ENCODE assay signal across 26 mouse cellular contexts in the genomic region with DNA sequence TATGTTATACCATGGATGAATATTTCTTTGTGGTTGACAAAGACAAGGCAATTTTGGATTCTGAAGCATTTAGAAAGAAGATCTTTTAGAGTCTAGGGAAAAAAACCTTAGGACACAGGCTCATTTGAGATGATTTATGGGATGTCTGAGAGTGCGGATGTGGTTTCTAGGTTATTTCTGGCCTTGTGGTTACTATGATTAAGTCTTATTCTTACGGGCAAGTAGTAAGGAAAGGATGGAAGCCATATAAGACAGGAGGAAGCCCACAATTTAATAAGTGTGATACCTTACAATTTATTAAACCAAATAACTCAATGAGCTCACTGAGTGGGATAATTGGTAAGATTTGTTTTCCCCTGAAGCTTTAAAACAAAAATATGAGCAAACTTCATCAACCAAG. TPM values are rescaled to one million over a fixed set of nuclear protein-coding genes. Genes with fewer than 3 reads are reported as not detected.
A peak's percentile ranks its signal among the peaks of the same experiment; 100 is the strongest.
DNase-seq lines count a peak whose midpoint lies in the region; ATAC-seq and TF ChIP-seq lines count a peak whose summit lies in the region.
"Had no signal": no experiment of that assay in that cellular context is flagged by ENCODE, and none has a peak within 500 bp of the region (broad histone marks: within the 10 kb centered on the region; RNA-seq: fewer than 3 reads in every experiment).

No protein-coding gene starts in this region.

- H3K4me2 ChIP-seq in midbrain, embryonic 11.5 days: no peak overlapping the region
- peak overlapping the region; percentile 51 for H3K4me2 ChIP-seq in myocyte (ENCODE audit: low read depth)
- no peak overlapping the region for H3K4me2 ChIP-seq in intestine, postnatal 0 days (replicated peaks; ENCODE audit: low read depth)
- H3K4me2 ChIP-seq: forebrain, embryonic 13.5 days; heart, embryonic 11.5 days; hindbrain, embryonic 13.5 days; intestine, embryonic 15.5 days had no signal

- no peak overlapping the region for H3K9ac ChIP-seq in midbrain, embryonic 11.5 days (ENCODE audit: low read length)
- no peak overlapping the region for H3K9ac ChIP-seq in intestine, postnatal 0 days (ENCODE audit: low read depth, low read length)
- H3K9ac ChIP-seq: forebrain, embryonic 13.5 days; hindbrain, embryonic 13.5 days; intestine, embryonic 15.5 days had no signal

- ATAC-seq in midbrain, embryonic 11.5 days (ENCODE audit: low FRiP score): no peak
- ATAC-seq in Patski: peak; percentile 79
- ATAC-seq in granulocyte monocyte progenitor cell, adult 5-6 weeks (replicated peaks; ENCODE audit: poor library complexity, severe bottlenecking): peak; percentile 42; the same call in 1 of the 2 replicates
- no peak for ATAC-seq in intestine, postnatal 0 days
- ATAC-seq: forebrain, embryonic 13.5 days; forebrain, embryonic 16.5 days; hindbrain, embryonic 16.5 days; intestine, embryonic 15.5 days had no signal

- no peaks in the 10 kb centered on the region for H3K36me3 ChIP-seq in midbrain, embryonic 11.5 days (ENCODE audit: control insufficient read depth, insufficient read depth, low read length)
- no peaks in the 10 kb centered on the region for H3K36me3 ChIP-seq in midbrain, embryonic 10.5 days
- H3K36me3 ChIP-seq in myocyte (ENCODE audit: control insufficient read depth, insufficient read depth): no peaks in the 10 kb centered on the region
- no peaks in the 10 kb centered on the region for H3K36me3 ChIP-seq in intestine, postnatal 0 days (ENCODE audit: control insufficient read depth, insufficient read depth)
- H3K36me3 ChIP-seq: forebrain, embryonic 10.5 days; G1E; hindbrain, embryonic 10.5 days; hindbrain, embryonic 13.5 days; intestine, embryonic 15.5 days had no signal

- CTCF ChIA-PET in Patski (lab: Charles Lee): interaction anchor here (1.3 kb wide), 1 partner anchor 37 kb away, joined by 4 read pairs; no protein-coding TSS in a partner anchor

- POLR2A ChIA-PET in Patski (lab: Charles Lee): interaction anchor here (0.5 to 1.2 kb wide), 2 partner anchors 10 to 41 kb away, joined by 3 read pairs; no protein-coding TSS in a partner anchor

- in situ Hi-C loops in Patski (cut with MboI; ENCODE audit: low pct_unique_long_range_greater_than_20kb): loop anchor here (5.0 kb wide), 2 partner anchors 77 to 133 kb away; no protein-coding TSS in a partner anchor

- TF ChIP-seq CTCF in Patski (IDR thresholded peaks at IDR 0.05): no peak
- no peak for TF ChIP-seq CTCF in intestine, postnatal 0 days (IDR thresholded peaks at IDR 0.05; ENCODE audit: low read depth)

- 90% methylated on average over 2 of the region's 2 CpGs for WGBS in midbrain, embryonic 11.5 days
- 92% methylated on average over 2 of the region's 2 CpGs for WGBS in midbrain, embryonic 10.5 days
- WGBS in intestine, postnatal 0 days: 77% methylated on average over 2 of the region's 2 CpGs

- H3K27ac ChIP-seq in midbrain, embryonic 11.5 days (ENCODE audit: low read depth, low read length): no peak overlapping the region
- H3K27ac ChIP-seq in midbrain, embryonic 10.5 days (replicated peaks): no peak overlapping the region
- no peak overlapping the region for H3K27ac ChIP-seq in intestine, postnatal 0 days (ENCODE audit: low read depth, low read length)
- H3K27ac ChIP-seq: forebrain, embryonic 10.5 days; forebrain, embryonic 13.5 days; hindbrain, embryonic 10.5 days; hindbrain, embryonic 13.5 days; intestine, embryonic 15.5 days had no signal

- H3K79me2 ChIP-seq in myocyte (ENCODE audit: control insufficient read depth, insufficient read depth): no peaks in the 10 kb centered on the region

- no peaks in the 10 kb centered on the region for H3K9me3 ChIP-seq in midbrain, embryonic 11.5 days (ENCODE audit: control insufficient read depth, low read length)
- no peaks in the 10 kb centered on the region for H3K9me3 ChIP-seq in midbrain, embryonic 10.5 days (replicated peaks)
- no peaks in the 10 kb centered on the region for H3K9me3 ChIP-seq in intestine, postnatal 0 days (ENCODE audit: control insufficient read depth)
- H3K9me3 ChIP-seq: forebrain, embryonic 10.5 days; forebrain, embryonic 13.5 days; G1E; hindbrain, embryonic 10.5 days; hindbrain, embryonic 13.5 days; intestine, embryonic 15.5 days had no signal

- H3K27me3 ChIP-seq in midbrain, embryonic 11.5 days (ENCODE audit: control insufficient read depth, insufficient read depth, low read length): no peaks in the 10 kb centered on the region
- H3K27me3 ChIP-seq in midbrain, embryonic 10.5 days (ENCODE audit: low read depth, poor library complexity, severe bottlenecking): no peaks in the 10 kb centered on the region
- no peaks in the 10 kb centered on the region for H3K27me3 ChIP-seq in Patski
- H3K27me3 ChIP-seq in myocyte (ENCODE audit: control insufficient read depth, insufficient read depth, insufficient read length): no peaks in the 10 kb centered on the region
- H3K27me3 ChIP-seq in intestine, postnatal 0 days (replicated peaks; ENCODE audit: control insufficient read depth, insufficient read depth, low read length): no peaks in the 10 kb centered on the region
- H3K27me3 ChIP-seq: CH12.LX; forebrain, embryonic 13.5 days; hindbrain, embryonic 13.5 days; intestine, embryonic 15.5 days had no signal

- no peaks in the 10 kb centered on the region for H3K4me1 ChIP-seq in midbrain, embryonic 11.5 days (ENCODE audit: control insufficient read depth, insufficient read depth, low read length)
- no peaks in the 10 kb centered on the region for H3K4me1 ChIP-seq in midbrain, embryonic 10.5 days
- H3K4me1 ChIP-seq in intestine, postnatal 0 days (replicated peaks; ENCODE audit: control insufficient read depth, insufficient read depth, low read length): no peaks in the 10 kb centered on the region
- H3K4me1 ChIP-seq: forebrain, embryonic 10.5 days; forebrain, embryonic 13.5 days; hindbrain, embryonic 10.5 days; hindbrain, embryonic 13.5 days; intestine, embryonic 15.5 days had no signal

- no peak for TF ChIP-seq POLR2A in myocyte (IDR thresholded peaks at IDR 0.05; ENCODE audit: insufficient read length, low read depth)

- H3ac ChIP-seq in myocyte (ENCODE audit: control insufficient read depth, insufficient read length): no peak overlapping the region

- H3K4me3 ChIP-seq in midbrain, embryonic 11.5 days (ENCODE audit: low read depth, low read length): no peak overlapping the region
- no peak overlapping the region for H3K4me3 ChIP-seq in midbrain, embryonic 10.5 days
- H3K4me3 ChIP-seq in myocyte: no peak overlapping the region
- no peak overlapping the region for H3K4me3 ChIP-seq in intestine, postnatal 0 days (ENCODE audit: low read depth, low read length)
- H3K4me3 ChIP-seq: forebrain, embryonic 10.5 days; forebrain, embryonic 13.5 days; hindbrain, embryonic 10.5 days; hindbrain, embryonic 13.5 days; intestine, embryonic 15.5 days had no signal

- peak; percentile 54 for DNase-seq in midbrain, embryonic 11.5 days (ENCODE audit: low spot score, missing footprints)
- DNase-seq in midbrain, embryonic 10.5 days (ENCODE audit: low spot score): no peak
- peak; percentile 68 for DNase-seq in Patski (ENCODE audit: low read depth, low spot score)
- no peak for DNase-seq in cerebellum, postnatal 4 days (ENCODE audit: low spot score in 2 of 2)
- DNase-seq in layer of hippocampus, adult 18-20 months (ENCODE audit: low spot score in 2 of 2): no peak
- DNase-seq: adrenal gland, adult 2 months; adrenal gland, postnatal 25 days; B cell, adult 2 months; cerebellum, adult 2 months; cerebellum, adult 9-11 months; cerebellum, postnatal 25 days; gastrocnemius, postnatal 10 days; gastrocnemius, postnatal 36 days had no signal

TF ChIP-seq in myocyte, 11 proteins besides CTCF, POLR2A, EP300 and RAD21:
- TF ChIP-seq USF1 (IDR thresholded peaks at IDR 0.05; ENCODE audit: low read depth): no peak

RNA-seq across cellular contexts. Expression of a gene that starts 11.3 kb away (rescaled TPM):
- 16.7 and 16.9 TPM in 2 replicates for polyA plus RNA-seq in midbrain, embryonic 11.5 days (2014; fragmentation: Nextera tagmentation; extraction: Ambion mirVana)
- 20.7 and 23.6 TPM in 2 replicates for polyA plus RNA-seq in midbrain, embryonic 10.5 days (2016; fragmentation: Nextera tagmentation; extraction: Ambion mirVana)
- 21.8 TPM for polyA plus RNA-seq in Patski (2021)
- 16.8 and 21.5 TPM in 2 replicates for total RNA-seq in granulocyte monocyte progenitor cell, adult 5-6 weeks (2014; fragmentation: Nextera tagmentation)
- 18.6 and 26.6 TPM in 2 replicates for total RNA-seq in granulocyte monocyte progenitor cell, adult 5-6 weeks (2017)
- 3.1 TPM for polyA plus RNA-seq in myocyte (2012; fragmentation: generic; extraction: Trizol)
- total RNA-seq in layer of hippocampus, adult 18-20 months (2021): 10 to 100 TPM; 11.0 to 13.3 TPM
- 20.2 and 22.4 TPM in 2 replicates for polyA plus RNA-seq in intestine, postnatal 0 days (2015; fragmentation: Nextera tagmentation; extraction: Ambion mirVana)

Comparison
In these comparisons a context has a peak if more than half of its experiments do, and no peak if none do; other contexts are left out.
1. DNase-seq: peak in midbrain, embryonic 11.5 days (single experiment) and Patski (single experiment); none in midbrain, embryonic 10.5 days (single experiment), cerebellum, postnatal 4 days (0 of 2) and layer of hippocampus, adult 18-20 months (0 of 2).
2. ATAC-seq: peak in Patski (single experiment) and granulocyte monocyte progenitor cell, adult 5-6 weeks (single experiment); none in midbrain, embryonic 11.5 days (single experiment) and intestine, postnatal 0 days (single experiment).